Mouse (Mus musculus): ENCODE measurements around the gene Ifit2.
"Not testable (repeated sequence)": the region's sequence is repeated elsewhere in the genome, so short reads cannot be mapped to it uniquely, and the experiment has no call there.

The Ifit2 gene

DNA sequence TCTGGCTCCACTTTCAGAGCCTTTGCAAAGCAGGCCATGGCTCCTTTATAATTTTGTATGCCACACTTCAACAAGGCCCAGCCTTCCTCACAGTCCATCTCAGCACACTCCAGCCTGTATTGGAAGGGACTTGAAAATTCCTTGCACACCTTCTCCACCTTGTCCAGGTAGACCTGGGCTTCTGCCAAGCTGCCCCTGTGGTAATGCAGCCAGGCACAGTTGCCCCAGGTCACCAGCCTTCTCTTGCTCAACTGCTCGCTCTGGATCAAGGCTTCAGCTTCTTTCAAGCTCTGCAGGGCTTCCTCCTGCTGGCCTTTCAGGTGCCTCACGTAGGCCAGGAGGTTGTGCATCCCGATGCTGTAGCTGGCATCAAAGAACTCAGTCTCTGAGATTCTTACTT is 44.0 kb downstream of the Ifit2 start:
- DNase-seq (ENCODE audit: low read depth, low spot score), result not testable (repeated sequence)

DNA sequence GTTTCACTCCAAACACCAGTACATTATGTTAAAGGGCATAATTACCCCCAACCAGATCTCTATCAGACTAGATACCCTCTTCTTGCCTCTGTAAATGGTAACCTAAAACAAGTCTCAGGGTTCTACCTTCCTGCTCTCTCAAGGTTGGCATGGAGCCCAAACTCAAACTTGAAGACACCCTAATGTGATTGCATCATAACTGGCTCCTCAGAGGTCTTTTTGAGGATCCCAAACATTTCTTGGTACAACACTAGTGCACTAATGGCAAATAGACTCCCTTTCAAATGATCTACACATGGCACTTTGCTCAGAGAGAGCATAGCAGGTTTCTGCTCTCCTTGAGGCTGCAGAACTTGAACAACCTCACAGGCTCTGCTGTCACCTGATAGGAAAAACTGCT is 46.3 kb downstream of the Ifit2 start:
- DNase-seq (ENCODE audit: low read depth, low spot score), result no peak

DNA sequence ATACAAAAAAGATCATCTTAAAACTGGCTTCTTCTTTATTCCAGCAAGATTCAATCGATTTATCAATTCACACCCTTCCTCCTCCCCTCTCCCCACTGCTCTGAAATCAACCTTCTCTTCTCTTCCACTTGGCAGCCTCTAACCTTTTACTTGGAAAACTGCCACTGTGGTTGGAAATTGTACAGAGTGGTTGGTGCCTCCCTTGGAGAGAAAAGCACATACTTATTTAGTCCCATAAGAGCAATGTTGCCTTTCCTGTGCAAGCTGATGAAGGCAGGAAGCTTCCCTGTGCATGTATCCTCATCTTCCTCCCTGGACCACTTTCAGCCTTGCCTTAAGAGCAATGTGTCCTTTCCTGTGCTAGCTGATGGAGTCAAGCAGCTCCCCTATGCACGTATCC is 47.8 kb downstream of the Ifit2 start:
- peak; percentile 82 for DNase-seq (ENCODE audit: low read depth, low spot score)

DNA sequence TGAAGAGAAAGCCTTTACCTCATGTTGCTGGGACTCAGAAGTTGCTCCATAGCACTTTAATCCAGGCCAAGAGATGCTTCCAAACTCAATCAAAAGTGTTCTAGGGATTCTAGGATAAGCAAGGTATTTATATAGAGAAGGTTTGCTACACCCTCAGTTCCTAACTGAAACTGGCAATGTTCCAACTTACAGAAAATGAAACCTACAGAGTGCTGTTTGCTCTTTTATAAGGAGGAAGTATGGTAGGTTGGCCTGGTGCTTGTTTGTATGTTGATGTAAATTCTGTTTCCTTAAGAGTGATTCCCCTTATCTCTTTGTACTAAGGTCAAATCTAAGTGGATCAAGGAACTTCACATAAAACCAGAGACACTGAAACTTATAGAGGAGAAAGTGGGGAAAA is 48.8 kb downstream of the Ifit2 start:
- DNase-seq (ENCODE audit: low read depth, low spot score), result not testable (repeated sequence)

DNA sequence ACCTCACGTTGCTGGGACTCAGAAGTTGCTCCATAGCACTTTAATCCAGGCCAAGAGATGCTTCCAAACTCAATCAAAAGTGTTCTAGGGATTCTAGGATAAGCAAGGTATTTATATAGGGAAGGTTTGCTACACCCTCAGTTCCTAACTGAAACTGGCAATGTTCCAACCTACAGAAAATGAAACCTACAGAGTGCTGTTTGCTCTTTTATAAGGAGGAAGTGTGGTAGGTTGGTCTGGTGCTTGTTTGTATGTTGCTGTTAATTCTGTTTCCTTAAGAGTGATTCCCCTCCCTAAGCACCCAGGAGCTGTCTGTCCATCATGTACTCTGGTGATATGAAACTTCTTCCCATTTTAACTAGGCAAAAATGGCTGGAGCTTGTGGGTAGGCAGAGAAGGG is 51.4 kb downstream of the Ifit2 start, which contains the start of gene Ifit1bl1:
Gene Ifit1bl1 (minus strand): TSS at position 69 of the 400 bp plus-strand sequence.
- DNase-seq (ENCODE audit: low read depth, low spot score), result not testable (repeated sequence)

DNA sequence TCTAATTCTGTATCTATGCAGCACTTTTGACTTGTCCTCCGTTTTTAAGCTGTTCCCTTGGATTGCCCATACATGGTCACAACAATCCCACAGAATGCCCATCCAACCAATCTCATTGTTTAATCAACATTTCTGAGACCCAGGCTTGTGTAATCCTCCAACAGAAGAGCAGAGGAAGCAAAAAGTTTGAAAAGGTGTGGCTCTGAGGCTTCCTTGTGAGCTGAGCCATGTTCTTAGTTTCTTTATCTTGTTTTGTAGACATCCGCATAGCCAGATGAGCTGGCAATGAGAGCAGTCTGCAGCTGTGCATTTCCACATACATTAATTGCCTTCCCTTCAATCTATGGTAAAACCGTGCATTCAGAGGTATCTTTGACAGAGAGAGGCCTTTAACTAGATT is 55.0 kb downstream of the Ifit2 start:
- DNase-seq (ENCODE audit: low read depth, low spot score), result no peak

DNA sequence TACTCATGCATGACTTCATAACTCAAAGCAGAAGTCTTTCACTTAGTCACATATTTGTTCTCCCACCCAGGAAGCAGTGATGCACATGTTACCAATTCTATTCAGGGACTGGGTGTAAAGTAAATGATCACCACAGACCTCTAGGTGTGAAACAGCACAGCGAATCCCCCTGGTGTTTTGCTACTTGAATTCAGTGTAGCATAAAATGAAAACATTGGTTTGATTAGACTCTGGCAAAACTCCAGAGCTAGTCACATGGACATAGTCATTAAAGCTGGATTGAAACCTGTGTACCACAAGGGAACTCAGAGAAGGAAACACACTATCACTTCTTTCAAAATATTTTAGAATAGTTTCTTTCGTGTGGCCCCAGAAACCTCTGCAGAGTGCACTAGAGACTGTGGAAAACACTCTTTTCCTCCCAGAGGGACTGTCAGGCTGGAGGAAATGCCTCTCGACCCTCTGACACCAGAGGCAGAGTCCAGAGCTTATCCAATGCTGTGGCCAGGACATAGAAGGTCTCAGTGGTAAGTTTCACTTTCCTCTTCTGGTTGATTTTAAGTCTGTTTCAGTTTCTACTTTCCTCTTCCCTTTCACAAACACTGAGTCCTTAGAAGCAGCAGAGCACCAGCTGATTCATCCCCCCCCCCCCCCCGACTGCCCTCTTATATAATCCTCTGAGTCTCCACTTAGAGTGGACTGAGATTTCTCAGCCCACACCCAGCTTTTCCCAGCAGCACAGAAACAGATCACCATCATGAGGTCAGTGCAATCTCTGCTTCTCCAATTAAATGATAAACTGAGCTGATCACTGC is 57.0 kb downstream of the Ifit2 start, which contains the start of gene Ifit3b:
Gene Ifit3b (plus strand): TSS at position 734 of the 815 bp plus-strand sequence.
- peak; percentile 61 for DNase-seq (ENCODE audit: low read depth, low spot score)

DNA sequence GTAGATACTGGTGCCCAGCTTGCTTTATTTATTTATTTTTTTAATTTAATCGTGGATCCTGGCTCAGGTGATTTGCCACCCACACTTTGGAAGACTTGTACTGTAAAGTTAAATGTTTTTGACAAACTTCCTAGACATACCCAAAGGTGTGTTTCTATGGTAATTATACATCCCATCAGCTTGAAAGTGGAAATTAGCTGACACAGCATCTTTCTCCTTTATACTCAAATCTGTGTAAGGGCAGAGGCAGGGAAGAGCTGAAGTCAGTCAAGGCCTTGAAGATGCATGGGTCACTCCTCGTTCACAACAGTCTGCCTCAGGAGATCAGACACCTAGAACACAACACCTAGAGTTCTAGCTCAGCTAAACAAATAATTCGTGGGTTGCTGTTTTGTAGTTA is 59.6 kb downstream of the Ifit2 start:
- DNase-seq (ENCODE audit: low read depth, low spot score), result not testable (repeated sequence)

DNA sequence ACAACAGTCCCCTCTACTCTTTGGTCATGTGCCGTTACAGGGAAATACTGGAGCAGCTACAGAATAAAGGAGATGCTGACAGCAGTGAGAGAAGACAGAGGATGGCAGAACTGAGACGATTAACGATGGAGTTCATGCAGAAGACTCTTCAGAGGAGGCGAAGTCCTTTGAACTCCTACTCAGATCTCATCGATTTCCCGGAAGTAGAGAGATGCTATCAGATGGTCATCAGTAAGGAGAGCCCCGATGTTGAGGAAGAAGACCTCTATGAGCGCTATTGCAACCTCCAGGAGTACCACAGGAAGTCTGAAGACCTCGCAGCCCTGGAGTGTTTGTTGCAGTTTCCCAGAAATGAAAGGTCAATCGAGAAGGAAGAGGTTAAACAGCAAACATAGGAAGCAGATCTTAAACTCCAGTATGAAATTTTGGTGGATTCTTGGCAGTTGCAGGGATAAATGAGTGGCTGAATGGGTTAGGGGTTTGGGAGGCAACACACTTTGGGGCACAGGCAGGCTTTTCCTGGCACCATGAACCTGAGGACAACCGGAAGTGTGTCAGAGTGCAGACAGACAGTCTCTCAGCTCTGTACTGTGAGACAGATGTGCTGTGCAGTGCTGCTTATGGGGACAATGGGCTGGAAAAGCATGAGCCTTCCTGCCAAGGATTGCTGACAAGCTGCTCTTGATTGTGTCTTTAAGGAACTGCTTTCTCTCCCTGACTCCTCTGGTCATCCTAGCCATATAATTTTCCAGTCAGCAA is 61.9 kb downstream of the Ifit2 start:
- DNase-seq (ENCODE audit: low read depth, low spot score), result not testable (repeated sequence)

DNA sequence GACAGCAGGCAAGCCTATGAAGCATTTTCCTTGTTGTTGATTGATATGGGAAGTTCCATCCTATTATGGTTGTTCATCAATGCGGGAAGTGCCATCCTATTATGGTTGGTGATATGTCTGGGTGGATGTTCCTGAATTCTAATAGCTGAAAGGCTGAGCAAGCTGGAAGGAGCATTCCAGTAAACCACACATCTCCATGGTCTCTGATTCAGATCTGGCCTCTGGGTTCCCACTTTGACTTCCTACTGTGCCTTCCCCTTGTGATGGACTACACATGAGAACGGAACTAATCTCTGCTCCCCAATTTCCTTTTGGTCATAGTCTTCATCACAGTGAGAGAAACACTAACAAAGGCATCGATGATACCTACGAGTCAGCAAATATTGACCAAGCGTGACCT is 70.4 kb downstream of the Ifit2 start:
- no peak for DNase-seq (ENCODE audit: low read depth, low spot score)

DNA sequence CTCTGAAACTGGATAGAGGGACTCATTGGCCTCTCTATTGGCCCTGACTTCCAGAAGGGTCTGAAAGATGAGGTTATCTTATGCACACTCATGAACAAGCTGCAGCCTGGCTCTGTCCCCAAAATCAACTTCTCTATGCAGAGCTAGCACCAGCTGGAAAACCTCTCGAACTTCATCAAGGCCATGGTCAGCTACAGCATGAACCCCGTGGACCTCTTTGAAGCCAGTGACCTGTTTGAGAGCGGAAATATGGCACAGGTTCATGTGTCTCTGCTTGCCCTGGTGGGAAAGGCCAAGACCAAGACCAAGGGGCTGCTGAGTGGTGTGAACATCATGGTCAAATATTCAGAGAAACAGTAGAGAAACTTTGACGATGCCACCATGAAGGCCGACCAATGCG is 73.3 kb downstream of the Ifit2 start:
- DNase-seq (ENCODE audit: low read depth, low spot score), result no peak

DNA sequence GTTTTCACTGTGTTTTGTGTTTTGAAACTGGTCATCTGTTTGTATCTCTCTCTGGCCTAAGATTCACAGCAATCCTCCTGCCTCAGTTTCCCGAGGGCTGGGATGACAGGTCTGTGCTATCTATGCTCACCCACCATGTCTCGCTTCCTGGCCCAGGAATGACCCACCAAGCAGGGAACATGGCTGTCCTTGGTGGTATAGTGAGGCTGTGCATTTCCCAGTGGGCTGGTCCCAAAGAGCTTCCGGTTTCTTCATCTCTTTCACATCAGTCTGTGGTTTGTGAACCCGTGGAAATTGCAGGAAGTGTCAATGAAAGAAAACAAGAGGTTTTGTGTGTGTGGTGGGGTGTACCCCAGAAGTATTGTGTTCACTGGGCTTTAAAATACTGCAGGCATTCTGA is 74.2 kb downstream of the Ifit2 start:
- no peak for DNase-seq (ENCODE audit: low read depth, low spot score)

Measured in 3T3-L1 (cell line).